Mouse (Mus musculus) yolk sac, embryonic 10.5 days (tissue): ENCODE data around the gene Tm7sf2.

Experiments used
- DNase-seq: peaks from one replicate; pipeline ENCODE4 v3.0.0-alpha.2; 2017; ENCODE audit warnings: low spot score

The Tm7sf2 gene

DNA sequence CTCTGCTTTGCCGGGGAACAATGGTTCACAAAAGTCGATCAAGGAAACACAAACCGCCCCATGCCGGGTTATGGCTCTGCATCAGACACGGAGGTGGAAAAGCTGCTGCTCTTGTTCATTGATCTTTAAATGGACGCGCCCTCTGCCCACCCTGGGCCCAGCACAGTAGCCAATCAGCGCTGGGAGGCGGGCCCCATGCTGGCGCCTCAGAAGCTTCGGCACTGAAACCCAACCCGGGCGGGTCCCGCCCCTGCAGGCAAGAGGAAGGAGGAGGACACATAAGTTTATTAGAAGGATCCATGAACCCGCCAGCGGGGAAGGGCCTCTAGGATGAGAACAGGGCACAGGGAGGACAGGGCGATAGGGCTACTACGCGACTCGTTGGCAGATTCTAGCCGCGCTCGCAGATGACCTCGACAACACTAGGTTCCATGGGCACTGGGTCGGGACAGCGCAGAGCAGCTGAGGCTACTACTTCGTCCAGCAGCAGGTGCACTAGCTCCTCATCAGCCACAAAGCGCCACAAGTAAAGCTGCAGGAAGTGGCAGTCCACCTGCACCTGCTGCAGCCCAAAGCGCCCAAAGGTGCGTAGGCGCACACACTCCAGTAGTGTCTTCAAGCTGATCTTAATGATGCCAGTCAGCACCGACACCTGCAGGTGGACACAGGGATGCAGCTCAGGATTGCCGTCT lies at the start of gene Tm7sf2:
Gene Tm7sf2 (minus strand): TSS at position 650 of the 692 bp plus-strand sequence.
- peak; percentile 93 for DNase-seq

GRCm38 (mm10) chr19:6117346-6117985 lies 49.3 kb upstream of the Tm7sf2 start:
- DNase-seq, result no peak

DNA sequence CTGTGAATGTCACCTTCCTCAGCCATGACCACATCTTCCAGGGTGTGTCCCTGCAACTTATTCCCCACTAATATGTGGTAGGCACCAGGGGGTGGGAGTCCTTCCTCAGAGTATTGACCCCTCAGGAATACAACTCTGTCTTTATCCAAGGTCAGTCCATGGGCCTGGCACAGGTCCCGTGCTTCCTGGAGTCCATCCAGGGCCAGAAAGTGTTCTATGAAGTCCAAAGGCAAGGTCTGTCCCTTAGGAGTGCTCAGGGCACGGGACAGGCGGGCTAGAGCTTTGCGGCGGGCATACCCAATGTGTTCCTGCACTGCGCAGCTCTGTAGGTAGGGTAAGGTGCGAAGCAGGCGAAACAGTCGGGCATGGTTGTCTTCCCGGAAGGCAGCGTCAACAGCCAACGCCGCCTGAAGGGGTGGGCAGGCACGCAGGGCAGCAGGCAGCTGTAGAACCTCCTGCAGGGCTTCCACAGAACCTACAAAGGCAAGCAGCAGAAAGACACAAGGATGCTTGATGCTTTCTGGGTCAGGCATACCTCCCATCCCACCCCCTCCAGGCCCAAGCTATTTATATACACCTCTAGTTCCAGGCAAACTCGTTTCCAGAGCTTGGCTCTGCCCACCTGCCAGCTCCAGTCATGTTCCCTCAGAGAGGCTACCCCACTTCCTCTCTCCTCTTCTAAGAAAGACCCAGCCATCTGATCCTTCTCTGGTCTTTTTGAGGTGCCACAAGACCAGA lies 48.1 kb upstream of the Tm7sf2 start:
- DNase-seq, result no peak

DNA sequence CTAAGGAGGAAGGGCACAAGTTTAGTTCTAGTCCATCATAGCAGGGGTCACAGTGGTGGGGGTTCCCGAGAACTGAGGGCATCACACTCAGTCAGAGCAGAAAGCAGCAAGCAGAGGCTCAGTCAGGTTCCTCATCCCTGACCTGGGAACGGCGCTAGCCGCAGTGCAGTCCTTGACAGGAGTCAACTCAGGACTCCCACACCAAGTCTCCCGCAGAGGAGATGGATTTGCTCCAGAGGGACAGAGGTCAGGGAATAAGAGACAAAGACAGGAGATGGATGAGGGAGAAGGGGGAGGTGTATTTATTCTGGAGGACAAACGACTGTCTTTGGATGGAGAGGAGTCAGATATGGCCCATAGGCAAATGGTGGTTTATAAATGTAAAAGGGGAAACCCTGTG lies 44.9 kb upstream of the Tm7sf2 start:
- no peak for DNase-seq

DNA sequence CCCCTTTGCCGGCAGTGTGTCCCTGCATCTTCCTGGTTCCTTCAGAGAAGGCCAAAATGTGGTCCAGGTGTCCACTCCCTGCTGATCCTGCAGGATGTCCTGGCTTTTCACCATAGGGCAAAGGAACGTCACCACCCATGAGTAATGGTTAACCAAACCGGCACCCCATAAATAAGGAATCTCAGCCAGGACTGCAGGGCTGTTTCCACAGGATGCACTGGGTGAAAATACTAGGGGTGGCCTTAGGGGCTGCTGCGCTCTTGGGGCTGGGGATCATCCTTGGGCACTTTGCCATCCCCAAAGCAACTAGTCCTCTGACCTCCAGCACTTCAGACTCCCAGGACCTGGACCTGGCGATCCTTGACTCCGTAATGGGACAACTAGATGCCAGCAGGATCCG lies 37.4 kb upstream of the Tm7sf2 start, which contains the start of gene Naaladl1:
Gene Naaladl1 (plus strand): TSS at position 197 of the 400 bp plus-strand sequence.
- no peak for DNase-seq

- DNase-seq, result peak; percentile 71
Observed at GRCm38 (mm10) chr19:6104476-6104875, 36.3 kb upstream of the Tm7sf2 start.

GRCm38 (mm10) chr19:6102169-6102853 lies 34.1 kb upstream of the Tm7sf2 start:
- DNase-seq, result no peak

- DNase-seq, result no peak
Observed at GRCm38 (mm10) chr19:6101186-6101585, 33.0 kb upstream of the Tm7sf2 start.

DNA sequence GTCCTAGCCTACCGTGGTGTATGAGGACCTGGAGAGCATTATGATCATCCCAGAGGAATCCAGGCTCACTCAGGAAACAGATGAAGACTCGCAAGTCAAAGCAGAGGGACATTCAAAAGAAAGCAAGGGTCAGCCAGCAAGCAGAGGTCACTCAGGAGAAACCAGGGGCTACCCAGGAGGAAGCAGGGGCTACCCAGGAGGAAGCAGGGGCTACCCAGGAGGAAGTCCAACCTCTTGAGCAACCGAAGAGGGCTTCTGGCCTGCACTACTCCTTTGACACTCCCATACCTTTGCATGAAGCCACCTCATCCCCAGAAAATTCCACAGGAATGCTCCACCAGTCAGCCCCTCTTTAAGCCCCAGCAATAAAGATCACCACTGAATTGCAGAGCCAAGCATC lies 29.7 kb upstream of the Tm7sf2 start:
- no peak for DNase-seq

- DNase-seq, result no peak
Observed at GRCm38 (mm10) chr19:6094119-6094518, 25.9 kb upstream of the Tm7sf2 start, which contains the start of gene AC131692.1. Gene AC131692.1 (plus strand): TSS chr19:6094419.

DNA sequence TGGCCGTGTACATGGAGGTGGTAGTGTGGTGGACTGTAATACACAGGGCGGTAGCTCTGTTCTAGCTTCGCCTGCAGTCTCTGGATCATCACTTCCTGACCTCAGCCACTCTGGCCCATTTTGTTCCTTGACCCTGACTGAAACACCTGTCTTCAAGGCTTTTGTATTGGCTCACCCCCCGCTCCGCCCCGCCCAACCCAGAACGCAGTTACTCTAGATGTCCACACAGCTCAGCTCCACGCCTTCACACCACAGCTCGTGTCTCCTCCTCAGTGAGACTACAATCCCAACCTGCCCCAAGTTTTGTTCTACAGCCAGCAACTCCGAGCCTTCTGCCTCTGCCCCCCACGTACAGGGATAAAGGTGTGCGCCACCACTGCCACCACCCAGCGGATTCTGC lies 20.7 kb upstream of the Tm7sf2 start:
- DNase-seq, result no peak

- peak; percentile 86 for DNase-seq
Observed at GRCm38 (mm10) chr19:6085417-6085879, 17.3 kb upstream of the Tm7sf2 start.

- peak; percentile 95 for DNase-seq
Observed at GRCm38 (mm10) chr19:6084478-6085248, 16.5 kb upstream of the Tm7sf2 start, which contains the start of the genes Zfpl1 and Cdca5. Gene Zfpl1 (minus strand): TSS chr19:6084956. Gene Cdca5 (plus strand): TSS chr19:6084983.

- DNase-seq, result no peak
Observed at GRCm38 (mm10) chr19:6082156-6082555, 14.0 kb upstream of the Tm7sf2 start, which contains the start of gene Gm28374. Gene Gm28374 (minus strand): TSS chr19:6082256.

- no peak for DNase-seq
Observed at GRCm38 (mm10) chr19:6079983-6080480, 11.9 kb upstream of the Tm7sf2 start, which contains the start of gene Tmem262. Gene Tmem262 (plus strand): TSS chr19:6080033.

GRCm38 (mm10) chr19:6076564-6077393 lies 8.6 kb upstream of the Tm7sf2 start, which contains the start of gene Vps51:
Gene Vps51 (minus strand): TSS chr19:6077231.
- DNase-seq, result peak; percentile 91

DNA sequence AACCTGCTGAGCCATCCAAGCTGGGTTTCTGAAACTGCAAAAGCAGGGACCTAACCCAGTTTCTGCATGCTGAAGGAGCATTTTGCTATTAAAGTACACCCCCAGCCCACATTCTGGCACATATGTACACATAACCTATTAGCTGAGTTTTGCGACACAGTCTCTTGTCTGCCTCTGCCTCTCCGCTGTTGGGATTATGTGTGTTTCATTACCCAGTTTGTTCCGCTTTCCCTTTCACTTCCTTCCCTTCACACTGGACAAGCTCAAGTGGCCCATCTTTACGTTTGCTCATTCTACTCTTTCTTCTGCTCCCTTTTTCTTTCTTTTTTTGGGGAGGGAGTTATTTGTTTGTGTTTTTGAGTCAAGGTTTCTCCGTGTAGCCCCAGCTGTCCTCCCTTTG lies 5.7 kb upstream of the Tm7sf2 start:
- no peak for DNase-seq

GRCm38 (mm10) chr19:6071261-6071660 lies 3.1 kb upstream of the Tm7sf2 start:
- no peak for DNase-seq

- DNase-seq, result no peak
Observed at GRCm38 (mm10) chr19:6070571-6071250, 2.5 kb upstream of the Tm7sf2 start.
